Mouse (Mus musculus): ENCODE measurements around the gene 1110008L16Rik. TPM values are rescaled to one million over a fixed set of nuclear protein-coding genes. Genes with fewer than 3 reads are reported as not detected.
"Not testable (repeated sequence)": the region's sequence is repeated elsewhere in the genome, so short reads cannot be mapped to it uniquely, and the experiment has no call there.

Gene 1110008L16Rik
- polyA plus RNA-seq, 1 experiment from 2014 or later = 13.3 TPM

DNA sequence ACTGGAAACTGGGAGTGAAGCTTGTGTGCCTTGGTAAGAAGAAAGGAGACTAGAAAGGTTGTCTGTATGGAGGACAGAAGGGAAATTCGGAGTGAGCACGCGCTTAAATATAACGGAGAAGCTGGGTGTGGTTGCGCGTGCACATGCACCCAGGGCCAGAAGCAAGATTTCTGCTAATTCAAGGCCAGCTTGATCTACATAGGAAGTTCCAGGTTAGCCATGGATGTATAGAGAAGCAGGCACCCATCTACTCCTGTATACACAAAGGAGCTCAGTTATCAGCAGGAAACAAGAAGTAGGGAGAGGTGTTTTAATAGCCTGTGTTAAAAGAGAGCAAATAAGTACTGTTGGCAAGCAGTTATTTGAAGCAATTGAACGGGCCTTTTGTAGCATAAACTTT lies 26.3 kb downstream of the 1110008L16Rik start:
- 95% methylated on average over 7 of the region's 7 CpGs for WGBS
- no peaks in the 10 kb centered on the region for H3K9me3 ChIP-seq (ENCODE audit: control insufficient read depth, low read length)

DNA sequence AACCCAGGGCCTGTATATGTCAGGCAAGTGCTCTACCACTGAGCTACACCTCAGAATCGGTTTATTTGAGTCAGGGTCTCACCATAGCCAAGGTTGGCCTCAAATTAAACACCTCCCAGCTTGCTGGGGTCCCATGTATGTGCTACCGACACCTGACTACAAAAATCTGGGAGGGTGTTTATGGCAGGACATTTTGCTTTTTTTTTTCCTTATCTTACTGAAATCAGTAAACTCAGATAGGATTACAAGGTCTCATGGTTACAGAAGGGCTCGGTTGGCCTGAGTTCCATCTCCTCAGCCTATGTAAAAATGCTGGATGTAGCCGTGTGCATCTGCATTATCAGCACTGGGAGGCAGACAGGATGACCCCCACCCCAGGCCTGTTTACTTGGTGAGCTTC lies 29.4 kb downstream of the 1110008L16Rik start:
- Histone ChIP-seq H3K27ac (ENCODE audit: low read length) (no peak overlapping the region), H3K36me3 (ENCODE audit: control insufficient read depth, insufficient read depth) (no peaks in the 10 kb centered on the region), H3K4me2 (ENCODE audit: low read length) (no peak overlapping the region), H3K9ac (replicated peaks; ENCODE audit: low read depth, low read length) (no peak overlapping the region), H3K9me3 (ENCODE audit: control insufficient read depth, low read length) (no peaks in the 10 kb centered on the region), H3K4me1 (replicated peaks; ENCODE audit: control insufficient read depth, insufficient read depth, low read length) (no peaks in the 10 kb centered on the region), H3K4me3 (replicated peaks; ENCODE audit: low read length) (no peak overlapping the region), H3K27me3 (replicated peaks; ENCODE audit: control insufficient read depth, insufficient read depth, low read length) (no peaks in the 10 kb centered on the region)
- ATAC-seq = no peak
- WGBS = 89% methylated on average over 4 of the region's 4 CpGs

More for the DNA sequence above, 26.3 kb downstream of the 1110008L16Rik start:
- Histone ChIP-seq H3K4me2 (ENCODE audit: low read length) (no peak overlapping the region), H3K27me3 (replicated peaks; ENCODE audit: control insufficient read depth, insufficient read depth, low read length) (no peaks in the 10 kb centered on the region), H3K4me3 (replicated peaks; ENCODE audit: low read length) (no peak overlapping the region), H3K27ac (ENCODE audit: low read length) (no peak overlapping the region), H3K4me1 (replicated peaks; ENCODE audit: control insufficient read depth, insufficient read depth, low read length) (no peaks in the 10 kb centered on the region), H3K36me3 (ENCODE audit: control insufficient read depth, insufficient read depth) (no peaks in the 10 kb centered on the region), H3K9ac (replicated peaks; ENCODE audit: low read depth, low read length) (no peak overlapping the region)
- ATAC-seq = no peak

DNA sequence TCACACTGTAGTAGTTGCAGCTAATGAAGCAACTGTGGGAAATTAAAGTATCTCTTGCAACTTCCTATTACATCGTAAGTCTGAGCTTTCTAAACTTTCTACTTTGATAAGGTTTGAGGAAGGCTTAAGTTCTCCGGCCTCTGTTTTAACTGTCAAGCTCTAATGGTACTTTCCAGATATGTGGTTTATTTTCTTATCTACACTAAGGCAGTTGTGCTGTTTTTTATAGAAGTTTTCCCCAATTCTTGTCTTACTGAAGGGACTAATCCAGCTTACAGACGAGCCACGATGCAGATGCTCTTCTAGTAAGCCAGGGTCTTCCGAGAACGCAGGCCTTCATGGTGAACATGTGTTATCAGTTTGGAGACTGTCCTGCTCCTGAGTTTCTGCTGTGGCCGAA lies 30.0 kb downstream of the 1110008L16Rik start:
- no peak overlapping the region for H3K27ac ChIP-seq (ENCODE audit: low read length)
- WGBS = 96% methylated on average over 7 of the region's 7 CpGs
- no peak overlapping the region for H3K4me3 ChIP-seq (replicated peaks; ENCODE audit: low read length)
- no peaks in the 10 kb centered on the region for H3K9me3 ChIP-seq (ENCODE audit: control insufficient read depth, low read length)
- H3K27me3 ChIP-seq (replicated peaks; ENCODE audit: control insufficient read depth, insufficient read depth, low read length) = no peaks in the 10 kb centered on the region
- H3K36me3 ChIP-seq (ENCODE audit: control insufficient read depth, insufficient read depth) = no peaks in the 10 kb centered on the region
- ATAC-seq = no peak
- no peaks in the 10 kb centered on the region for H3K4me1 ChIP-seq (replicated peaks; ENCODE audit: control insufficient read depth, insufficient read depth, low read length)
- no peak overlapping the region for H3K9ac ChIP-seq (replicated peaks; ENCODE audit: low read depth, low read length)
- no peak overlapping the region for H3K4me2 ChIP-seq (ENCODE audit: low read length)

DNA sequence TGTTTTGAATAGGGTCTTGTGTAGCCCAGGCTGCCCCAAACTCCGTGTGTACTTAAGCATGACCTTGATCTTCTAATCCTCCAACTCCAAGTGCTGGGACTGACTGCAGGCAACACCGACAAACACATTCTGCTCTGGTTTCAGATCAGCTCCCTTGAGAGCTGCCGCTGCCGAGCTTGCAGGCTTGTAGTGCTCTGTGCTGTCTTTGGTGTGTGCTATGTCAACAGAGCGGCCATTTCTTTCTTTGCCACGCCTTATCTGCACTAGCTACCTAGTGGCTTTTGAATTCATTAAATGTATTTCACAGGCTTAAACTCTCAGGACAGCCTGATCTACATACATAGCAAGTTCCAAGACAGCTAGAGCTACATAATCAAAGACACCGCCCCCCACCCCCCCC lies 34.3 kb downstream of the 1110008L16Rik start:
- H3K36me3 ChIP-seq (ENCODE audit: control insufficient read depth, insufficient read depth) = no peaks in the 10 kb centered on the region
- no peaks in the 10 kb centered on the region for H3K9me3 ChIP-seq (ENCODE audit: control insufficient read depth, low read length)
- WGBS = 96% methylated on average over 7 of the region's 7 CpGs
- no peak overlapping the region for H3K4me3 ChIP-seq (replicated peaks; ENCODE audit: low read length)
- H3K4me2 ChIP-seq (ENCODE audit: low read length) = no peak overlapping the region
- no peak for ATAC-seq
- H3K27me3 ChIP-seq (replicated peaks; ENCODE audit: control insufficient read depth, insufficient read depth, low read length) = no peaks in the 10 kb centered on the region
- no peak overlapping the region for H3K27ac ChIP-seq (ENCODE audit: low read length)
- no peak overlapping the region for H3K9ac ChIP-seq (replicated peaks; ENCODE audit: low read depth, low read length)
- no peaks in the 10 kb centered on the region for H3K4me1 ChIP-seq (replicated peaks; ENCODE audit: control insufficient read depth, insufficient read depth, low read length)

DNA sequence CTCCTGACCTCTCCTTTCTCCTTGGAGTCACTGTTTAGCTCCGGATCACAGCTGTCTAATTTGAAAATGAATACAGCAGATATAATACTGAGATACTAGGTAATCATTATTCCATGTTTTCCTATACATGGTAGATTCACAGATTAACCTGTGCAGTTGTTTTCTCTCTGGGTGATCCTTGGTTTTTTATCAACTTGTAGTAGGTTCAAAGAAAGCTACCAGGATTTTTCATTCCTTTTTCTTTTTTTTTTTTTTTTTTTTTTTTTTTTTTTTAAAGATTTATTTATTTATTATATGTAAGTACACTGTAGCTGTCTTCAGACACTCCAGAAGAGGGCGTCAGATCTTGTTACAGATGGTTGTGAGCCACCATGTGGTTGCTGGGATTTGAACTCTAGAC lies 39.1 kb downstream of the 1110008L16Rik start:
- not testable (repeated sequence) for H3K27me3 ChIP-seq (replicated peaks; ENCODE audit: control insufficient read depth, insufficient read depth, low read length); H3K27ac ChIP-seq (ENCODE audit: low read length); H3K4me2 ChIP-seq (ENCODE audit: low read length); H3K9me3 ChIP-seq (ENCODE audit: control insufficient read depth, low read length); H3K9ac ChIP-seq (replicated peaks; ENCODE audit: low read depth, low read length); ATAC-seq; H3K4me3 ChIP-seq (replicated peaks; ENCODE audit: low read length); H3K4me1 ChIP-seq (replicated peaks; ENCODE audit: control insufficient read depth, insufficient read depth, low read length); H3K36me3 ChIP-seq (ENCODE audit: control insufficient read depth, insufficient read depth)
- WGBS = 85% methylated on average over 1 of the region's 2 CpGs

DNA sequence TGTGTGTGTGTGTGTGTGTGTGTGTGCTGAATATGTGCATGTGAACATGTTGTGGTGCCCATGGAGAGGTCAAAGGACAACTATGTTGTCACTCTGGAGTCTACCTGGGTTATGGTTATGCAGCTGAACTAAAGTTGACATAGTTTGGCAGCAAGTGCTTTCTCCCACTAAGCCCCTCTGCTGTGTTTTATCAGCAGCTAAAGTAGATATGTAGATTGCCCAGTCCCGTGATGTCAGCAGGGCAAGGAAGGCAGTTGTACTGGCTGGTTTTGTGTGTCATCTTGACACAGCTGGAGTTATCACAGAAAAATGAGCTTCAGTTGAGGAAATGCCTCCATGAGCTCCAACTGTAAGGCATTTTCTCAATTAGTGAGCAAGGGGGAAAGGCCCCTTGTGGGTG lies 43.7 kb downstream of the 1110008L16Rik start:
- WGBS = 79% methylated on average over 1 of the region's 1 CpGs
- H3K27ac ChIP-seq (ENCODE audit: low read length); H3K9ac ChIP-seq (replicated peaks; ENCODE audit: low read depth, low read length); H3K4me1 ChIP-seq (replicated peaks; ENCODE audit: control insufficient read depth, insufficient read depth, low read length); ATAC-seq; H3K27me3 ChIP-seq (replicated peaks; ENCODE audit: control insufficient read depth, insufficient read depth, low read length); H3K36me3 ChIP-seq (ENCODE audit: control insufficient read depth, insufficient read depth); H3K9me3 ChIP-seq (ENCODE audit: control insufficient read depth, low read length); H3K4me3 ChIP-seq (replicated peaks; ENCODE audit: low read length); H3K4me2 ChIP-seq (ENCODE audit: low read length): not testable (repeated sequence)

DNA sequence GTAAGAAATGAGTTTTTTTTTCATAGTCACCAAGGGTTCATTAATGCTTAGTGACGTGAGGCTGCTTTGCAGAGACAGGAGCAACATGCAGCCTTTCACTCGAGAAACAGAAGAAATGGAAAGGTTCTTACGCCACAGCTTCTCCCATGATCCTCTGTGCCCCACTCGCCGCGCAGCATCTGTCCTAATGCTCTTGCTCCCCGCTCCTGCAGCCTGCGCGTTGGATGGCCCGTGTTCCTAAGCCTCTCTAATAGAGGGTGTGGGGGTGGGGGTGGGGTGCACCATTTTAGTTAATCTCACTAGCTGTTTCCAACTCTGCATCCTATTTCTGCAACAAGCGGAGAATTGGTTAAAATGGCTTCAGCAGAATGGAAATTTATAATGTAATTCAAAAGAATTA lies 44.6 kb downstream of the 1110008L16Rik start:
- Histone ChIP-seq H3K9ac (replicated peaks; ENCODE audit: low read depth, low read length) (no peak overlapping the region), H3K4me2 (ENCODE audit: low read length) (no peak overlapping the region), H3K4me1 (replicated peaks; ENCODE audit: control insufficient read depth, insufficient read depth, low read length) (no peaks in the 10 kb centered on the region), H3K36me3 (ENCODE audit: control insufficient read depth, insufficient read depth) (no peaks in the 10 kb centered on the region), H3K27ac (ENCODE audit: low read length) (no peak overlapping the region), H3K9me3 (ENCODE audit: control insufficient read depth, low read length) (no peaks in the 10 kb centered on the region), H3K4me3 (replicated peaks; ENCODE audit: low read length) (no peak overlapping the region), H3K27me3 (replicated peaks; ENCODE audit: control insufficient read depth, insufficient read depth, low read length) (no peaks in the 10 kb centered on the region)
- WGBS = 79% methylated on average over 11 of the region's 11 CpGs
- ATAC-seq = 0 out of 2 replicates have a peak, but pooled peaks have one; percentile 43

DNA sequence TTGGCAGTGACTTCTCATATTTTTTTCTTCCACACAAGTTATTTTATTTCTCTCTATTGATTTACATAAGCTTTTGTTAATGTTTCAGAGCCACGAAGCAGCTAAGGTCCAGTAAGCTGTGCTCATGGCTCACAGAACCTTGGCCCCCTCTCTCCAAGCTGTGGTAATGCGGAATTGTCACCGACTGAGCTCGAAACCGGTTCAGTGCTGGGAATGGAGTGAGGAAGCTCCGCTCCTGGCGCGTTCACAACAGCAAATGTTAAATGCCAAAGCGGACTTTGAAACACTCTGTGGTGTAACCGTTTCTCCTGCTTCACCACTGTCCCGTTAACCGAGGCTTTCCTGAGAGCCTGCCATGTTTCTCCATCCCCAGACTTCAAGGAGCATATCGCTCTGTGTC lies 45.2 kb downstream of the 1110008L16Rik start:
- peak overlapping the region; percentile 18; the same call in 1 of the 2 replicates for H3K27ac ChIP-seq (ENCODE audit: low read length)
- no peaks in the 10 kb centered on the region for H3K9me3 ChIP-seq (ENCODE audit: control insufficient read depth, low read length)
- no peaks in the 10 kb centered on the region for H3K36me3 ChIP-seq (ENCODE audit: control insufficient read depth, insufficient read depth)
- H3K9ac ChIP-seq (replicated peaks; ENCODE audit: low read depth, low read length) = no peak overlapping the region
- no peak overlapping the region for H3K4me2 ChIP-seq (ENCODE audit: low read length)
- H3K4me1 ChIP-seq (replicated peaks; ENCODE audit: control insufficient read depth, insufficient read depth, low read length) = no peaks in the 10 kb centered on the region
- H3K27me3 ChIP-seq (replicated peaks; ENCODE audit: control insufficient read depth, insufficient read depth, low read length) = no peaks in the 10 kb centered on the region
- no peak for ATAC-seq
- H3K4me3 ChIP-seq (replicated peaks; ENCODE audit: low read length) = no peak overlapping the region
- 77% methylated on average over 13 of the region's 13 CpGs for whole genome bisulfite sequencing

DNA sequence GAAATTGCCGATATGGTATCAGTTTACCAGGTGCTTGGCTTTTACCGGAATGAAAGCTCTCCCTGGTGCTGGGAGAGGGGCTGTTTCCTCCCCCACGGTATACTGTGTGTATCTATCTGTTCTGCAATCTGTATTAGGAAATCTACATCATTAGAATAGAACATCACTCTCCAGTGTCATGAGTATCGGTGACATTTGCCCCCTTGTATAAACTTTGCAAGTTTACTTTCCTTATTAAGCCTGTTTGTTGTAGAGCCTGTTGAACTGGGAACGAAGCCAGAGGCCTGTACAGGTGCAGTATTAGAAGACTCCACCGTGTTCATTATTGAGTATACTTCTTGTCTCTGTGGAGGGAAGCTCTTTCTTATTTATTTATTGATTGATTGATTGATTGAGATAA lies 54.0 kb downstream of the 1110008L16Rik start:
- no peaks in the 10 kb centered on the region for H3K27me3 ChIP-seq (replicated peaks; ENCODE audit: control insufficient read depth, insufficient read depth, low read length)
- no peaks in the 10 kb centered on the region for H3K36me3 ChIP-seq (ENCODE audit: control insufficient read depth, insufficient read depth)
- H3K4me3 ChIP-seq (replicated peaks; ENCODE audit: low read length) = no peak overlapping the region
- H3K4me2 ChIP-seq (ENCODE audit: low read length) = no peak overlapping the region
- ATAC-seq = no peak
- no peak overlapping the region for H3K9ac ChIP-seq (replicated peaks; ENCODE audit: low read depth, low read length)
- WGBS = 87% methylated on average over 6 of the region's 6 CpGs
- no peak overlapping the region for H3K27ac ChIP-seq (ENCODE audit: low read length)
- no peaks in the 10 kb centered on the region for H3K9me3 ChIP-seq (ENCODE audit: control insufficient read depth, low read length)
- H3K4me1 ChIP-seq (replicated peaks; ENCODE audit: control insufficient read depth, insufficient read depth, low read length) = no peaks in the 10 kb centered on the region

DNA sequence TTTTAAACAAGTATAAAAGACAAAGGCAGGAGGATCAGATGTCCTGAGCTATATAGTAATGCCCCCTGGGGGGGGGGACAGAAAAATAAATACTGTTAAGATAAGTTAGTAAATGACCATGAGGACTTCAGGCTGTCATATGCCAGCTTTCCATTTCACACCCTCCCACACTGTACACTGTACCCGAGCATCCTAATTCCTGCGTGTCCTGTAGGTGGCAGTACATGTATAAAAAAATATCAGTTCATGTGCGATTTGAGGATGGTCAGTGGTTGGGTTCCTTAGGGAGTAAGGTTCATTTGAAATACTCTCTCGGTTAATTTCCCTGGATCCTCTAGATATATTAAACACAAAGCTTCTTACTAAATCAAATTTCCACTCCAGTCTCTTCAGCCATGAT lies 55.5 kb downstream of the 1110008L16Rik start:
- no peaks in the 10 kb centered on the region for H3K27me3 ChIP-seq (replicated peaks; ENCODE audit: control insufficient read depth, insufficient read depth, low read length)
- H3K4me3 ChIP-seq (replicated peaks; ENCODE audit: low read length) = no peak overlapping the region
- 48% methylated on average over 4 of the region's 4 CpGs for WGBS
- H3K9me3 ChIP-seq (ENCODE audit: control insufficient read depth, low read length) = no peaks in the 10 kb centered on the region
- ATAC-seq = peak; percentile 86
- no peak overlapping the region for H3K4me2 ChIP-seq (ENCODE audit: low read length)
- no peak overlapping the region for H3K9ac ChIP-seq (replicated peaks; ENCODE audit: low read depth, low read length)
- no peaks in the 10 kb centered on the region for H3K4me1 ChIP-seq (replicated peaks; ENCODE audit: control insufficient read depth, insufficient read depth, low read length)
- H3K36me3 ChIP-seq (ENCODE audit: control insufficient read depth, insufficient read depth) = no peaks in the 10 kb centered on the region
- H3K27ac ChIP-seq (ENCODE audit: low read length) = no peak overlapping the region

Measured in forebrain, embryonic 16.5 days (tissue).